Mouse (Mus musculus) spleen, postnatal 14 days (tissue): ENCODE results near the gene Dnaja2.

Experiments used
- DNase-seq, 2 experiments: peaks; one replicate each; pipeline ENCODE4 v3.0.0; 2021 to 2022; ENCODE audit warnings: low spot score in 2 of 2

The Dnaja2 gene

GRCm38 (mm10) chr8:85554391-85555180, 558 bp downstream of the Dnaja2 start:
- no peak for DNase-seq

DNA sequence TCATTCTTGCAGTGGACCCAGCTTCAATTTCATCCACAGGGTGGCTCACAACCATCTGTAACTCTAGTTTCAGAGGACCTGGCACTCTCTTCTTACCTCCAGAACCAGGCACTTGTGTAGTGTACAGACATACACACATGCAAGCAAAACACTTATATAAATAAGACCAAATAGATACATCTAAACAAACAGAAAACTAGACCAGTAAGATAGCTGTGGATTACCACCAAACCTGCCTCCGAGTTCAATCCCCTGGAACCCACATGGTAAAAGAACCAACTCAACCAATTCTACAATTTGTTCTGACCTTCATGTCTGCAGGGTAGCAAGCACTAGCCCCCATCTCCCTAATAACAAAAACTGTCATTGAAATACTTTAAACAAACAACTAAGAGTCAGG, 3.2 kb downstream of the Dnaja2 start:
- DNase-seq = no peak

GRCm38 (mm10) chr8:85536332-85536731, 18.8 kb downstream of the Dnaja2 start:
- DNase-seq = no peak

GRCm38 (mm10) chr8:85534163-85534562, 21.0 kb downstream of the Dnaja2 start:
- no peak for DNase-seq

DNA sequence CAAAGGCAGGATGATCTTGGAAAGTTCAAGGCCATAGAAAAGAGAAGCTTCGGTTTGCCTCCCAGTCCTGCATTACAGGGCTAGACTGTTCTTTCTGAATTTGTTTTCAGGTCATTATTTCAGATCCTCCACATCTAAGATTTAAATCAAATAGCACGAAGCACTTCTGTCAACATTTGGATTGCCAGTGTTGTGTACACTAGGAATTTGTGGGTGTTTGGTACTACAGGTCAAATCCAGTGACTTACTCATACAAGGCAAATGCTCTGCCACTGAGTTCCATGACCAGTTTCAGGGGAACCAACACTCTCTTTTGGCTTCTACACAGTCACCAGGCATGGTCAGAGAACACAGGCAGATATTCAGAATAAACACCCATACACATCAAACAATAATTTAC, 21.7 kb downstream of the Dnaja2 start:
- DNase-seq = no peak

GRCm38 (mm10) chr8:85532843-85533242, 22.3 kb downstream of the Dnaja2 start:
- DNase-seq = no peak

DNA sequence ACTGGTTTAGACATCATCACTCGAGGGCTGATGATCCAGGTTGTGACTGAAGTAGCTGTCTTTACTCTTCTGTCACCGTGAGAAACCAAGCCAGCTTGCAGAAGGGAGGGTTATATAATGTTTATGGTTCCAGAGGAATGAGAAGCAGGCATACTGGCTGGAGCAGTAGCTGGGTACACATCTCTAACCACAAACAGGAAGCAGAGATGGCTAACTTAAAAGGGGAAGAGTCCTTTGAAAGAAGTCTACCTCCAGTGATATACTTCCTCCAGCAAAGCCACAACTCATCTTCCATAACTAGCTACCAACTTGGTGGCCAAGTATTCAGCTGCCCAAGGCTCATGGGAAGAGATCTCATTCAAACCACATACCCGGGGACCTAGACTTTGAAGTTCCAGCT, 23.7 kb downstream of the Dnaja2 start:
- no peak for DNase-seq

GRCm38 (mm10) chr8:85530717-85531116, 24.4 kb downstream of the Dnaja2 start:
- no peak for DNase-seq

GRCm38 (mm10) chr8:85528959-85529358, 26.2 kb downstream of the Dnaja2 start:
- no peak for DNase-seq

DNA sequence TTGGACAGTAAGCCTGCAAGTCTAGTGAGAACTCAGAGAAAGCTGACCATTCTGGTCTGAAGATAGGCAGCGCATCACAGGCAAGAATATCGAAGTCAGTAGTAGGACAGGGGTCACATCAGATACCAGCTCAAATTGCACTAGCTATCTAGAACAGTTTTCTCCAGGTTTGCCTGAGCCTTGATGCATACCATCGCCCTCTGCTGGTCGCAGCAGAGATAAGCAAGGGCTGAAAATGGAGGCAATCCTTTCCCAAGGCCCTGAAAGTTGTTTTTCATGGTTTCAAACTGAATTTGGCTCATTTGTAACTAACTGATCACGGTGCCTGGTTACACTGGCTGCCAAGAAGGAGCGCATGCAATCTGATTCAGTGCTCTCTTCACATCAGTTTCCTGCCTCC, 29.0 kb downstream of the Dnaja2 start:
- DNase-seq = peak in 1 of 2 experiments; percentile 43

DNA sequence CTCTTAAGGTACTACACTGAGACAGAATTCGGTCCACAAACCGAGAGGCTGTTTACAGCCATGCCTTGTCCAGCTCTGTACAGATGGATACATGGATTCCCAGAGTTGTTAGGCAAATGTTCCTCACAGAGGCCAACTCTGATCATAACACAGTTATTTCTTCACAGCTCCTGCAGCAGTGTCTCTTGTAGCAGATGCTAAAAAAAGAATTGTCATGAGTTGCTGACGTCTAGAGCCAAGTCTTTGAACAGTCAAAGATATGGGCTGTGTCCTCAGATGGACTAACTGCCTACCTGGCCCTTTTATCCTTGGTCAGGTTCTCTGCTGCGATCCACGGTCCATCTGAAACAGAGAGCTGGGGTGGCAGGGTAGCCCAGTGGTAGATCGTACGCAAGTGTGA, 31.1 kb downstream of the Dnaja2 start:
- DNase-seq = no peak

- no peak for DNase-seq
Observed at GRCm38 (mm10) chr8:85521332-85521731, 33.8 kb downstream of the Dnaja2 start.

DNA sequence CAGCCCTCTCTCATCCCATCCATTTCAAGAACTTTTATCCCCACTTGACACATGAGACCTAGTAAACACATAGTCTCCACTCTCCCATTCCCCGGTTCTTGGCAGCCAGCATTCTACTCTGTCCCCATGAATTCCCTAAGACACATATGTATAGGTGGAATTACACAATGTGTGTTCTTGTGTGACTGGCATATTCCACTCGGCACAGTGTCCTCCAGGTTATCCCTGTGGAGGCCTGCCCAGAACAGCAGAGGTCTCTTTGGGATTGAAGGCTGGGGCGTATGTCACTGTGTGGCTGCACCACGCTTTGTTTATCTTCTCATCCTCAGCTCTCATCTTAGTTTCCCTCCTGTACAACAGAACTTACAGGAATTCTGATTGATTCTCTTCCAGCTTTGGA, 34.6 kb downstream of the Dnaja2 start:
- no peak for DNase-seq

DNA sequence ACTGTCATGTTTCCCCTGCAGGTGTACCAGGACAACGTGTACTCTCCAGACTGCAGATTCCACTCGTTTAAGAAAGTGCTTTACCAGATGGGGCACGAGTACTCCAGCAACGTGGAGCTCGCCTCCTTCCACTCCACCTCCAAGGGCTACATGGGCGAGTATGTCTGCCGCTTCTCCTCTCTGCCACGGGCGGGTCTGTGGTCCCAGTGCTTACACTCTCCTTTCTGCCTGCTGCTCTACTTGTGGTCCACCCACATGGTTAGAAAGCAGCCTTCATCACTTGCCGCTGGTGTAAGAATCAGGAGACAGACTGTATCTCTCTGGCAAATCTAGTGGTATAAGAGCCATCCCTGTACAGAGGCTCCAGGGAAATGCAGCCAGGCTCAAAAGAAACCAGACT, 37.2 kb downstream of the Dnaja2 start:
- DNase-seq = no peak

GRCm38 (mm10) chr8:85517336-85517735, 37.8 kb downstream of the Dnaja2 start:
- DNase-seq = no peak

DNA sequence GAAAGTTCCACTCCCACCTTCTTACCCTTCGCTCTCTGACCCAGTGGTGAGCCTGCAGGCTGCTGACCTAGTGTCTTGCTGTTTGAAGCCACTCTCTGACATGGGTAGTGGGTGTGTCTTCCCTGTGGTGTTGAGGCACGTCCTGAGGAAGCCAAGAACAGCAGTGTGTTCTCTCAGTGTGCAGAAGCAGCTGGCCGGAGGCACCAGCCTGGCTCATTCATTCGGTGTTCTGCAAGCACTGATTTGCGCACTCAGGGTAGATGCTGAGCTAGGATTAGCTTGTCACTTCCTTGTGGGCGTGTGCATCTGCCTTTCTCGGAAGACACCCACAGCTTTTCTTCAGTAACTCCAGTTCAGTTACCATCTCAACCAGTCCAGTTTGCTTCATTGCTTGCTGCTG, 39.8 kb downstream of the Dnaja2 start:
- DNase-seq = no peak

- no peak for DNase-seq
Observed at GRCm38 (mm10) chr8:85513283-85513682, 41.9 kb downstream of the Dnaja2 start.

GRCm38 (mm10) chr8:85512234-85512633, 42.9 kb downstream of the Dnaja2 start:
- DNase-seq = no peak

DNA sequence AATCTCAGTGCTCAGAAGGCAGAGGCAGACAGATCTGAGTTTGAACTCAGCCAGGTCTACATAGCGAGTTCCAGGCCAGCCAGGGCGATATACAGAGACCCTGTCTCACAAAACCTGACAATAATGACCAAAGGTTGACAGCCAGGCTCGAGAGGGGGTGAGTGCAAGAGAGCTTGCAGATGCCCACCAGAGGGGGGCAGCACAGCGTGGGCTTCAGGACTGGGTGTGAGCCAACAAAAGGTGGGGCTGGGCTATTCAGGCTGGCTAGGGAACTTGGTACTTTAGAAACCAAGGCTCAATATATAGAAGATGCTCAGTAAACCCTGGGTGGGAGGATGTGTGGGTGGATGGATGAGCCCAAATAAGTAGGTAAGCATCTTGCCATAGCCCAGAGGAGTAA, 46.5 kb downstream of the Dnaja2 start:
- no peak for DNase-seq

DNA sequence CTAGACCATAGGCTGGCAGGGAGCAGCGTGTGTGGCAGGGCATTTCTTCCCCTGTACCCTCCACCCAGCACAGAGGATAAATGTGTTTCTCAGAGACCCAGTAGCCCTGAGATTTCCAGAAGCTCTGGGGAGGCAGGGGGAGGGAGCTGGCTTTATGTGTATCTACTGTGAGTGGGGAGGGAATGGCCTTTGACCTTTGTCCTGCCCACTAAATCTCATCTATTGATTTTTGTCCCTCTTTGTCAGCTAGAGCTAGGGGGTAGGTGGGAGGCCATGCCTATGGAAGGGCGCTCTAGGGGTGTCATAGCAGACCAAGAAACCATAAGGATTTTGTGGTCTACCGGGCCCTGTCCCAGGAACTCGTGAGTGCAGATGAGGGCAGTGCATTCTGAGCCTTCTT, 48.5 kb downstream of the Dnaja2 start:
- DNase-seq = no peak

GRCm38 (mm10) chr8:85504704-85505103, 50.4 kb downstream of the Dnaja2 start:
- no peak for DNase-seq

GRCm38 (mm10) chr8:85503065-85503464, 52.1 kb downstream of the Dnaja2 start:
- DNase-seq = no peak

- DNase-seq = no peak
Observed at GRCm38 (mm10) chr8:85502381-85502780, 52.8 kb downstream of the Dnaja2 start.
